Mouse (Mus musculus) cortical plate, adult 2 months (tissue): ENCODE data around the gene 2700081O15Rik. TPM values are rescaled to one million over a fixed set of nuclear protein-coding genes. Genes with fewer than 3 reads are reported as not detected.
"Not testable (repeated sequence)": the region's sequence is repeated elsewhere in the genome, so short reads cannot be mapped to it uniquely, and the experiment has no call there.

Source experiments
- H3K27ac ChIP-seq: fragments of 200-500 bp; 2 replicates; pipeline ENCODE4 v1.5.1; 2012; ENCODE audit warnings: low read length, control low read depth, inconsistent platforms; ENCODE audit not compliant: insufficient read depth
- H3K4me1 ChIP-seq: fragments of 200-500 bp; 2 replicates; pipeline ENCODE4 v1.6.1; 2011; ENCODE audit warnings: low read length; ENCODE audit not compliant: control insufficient read depth, insufficient read depth
- H3K4me3 ChIP-seq: fragments of 200-500 bp; 2 replicates; pipeline ENCODE4 v1.5.1; 2011; ENCODE audit warnings: mild to moderate bottlenecking, low read length, control low read depth; ENCODE audit not compliant: insufficient read depth
- CTCF ChIP-seq: fragments of 200-500 bp; IDR thresholded peaks from 2 replicates; pipeline ENCODE4 v1.5.1; 2011; ENCODE audit warnings: mild to moderate bottlenecking, control low read depth, low read length; ENCODE audit not compliant: insufficient read depth; ENCODE audit errors: extremely low read depth
- POLR2A ChIP-seq: fragments of 200-500 bp; IDR thresholded peaks from 2 replicates; pipeline ENCODE4 v1.6.1; 2011; ENCODE audit warnings: mild to moderate bottlenecking, low read length, control low read depth; ENCODE audit not compliant: insufficient read depth; ENCODE audit errors: extremely low read depth
- polyA plus RNA-seq: library from polyadenylated mRNA; depleted of rRNA; stranded (reverse); fragments of >200 nt; gene quantifications from 2 replicates; pipeline ENCODE4 v1.2.3, GENCODE M21; 2012

Gene 2700081O15Rik
- polyA plus RNA-seq, 1 experiment, result 26.7 TPM

DNA sequence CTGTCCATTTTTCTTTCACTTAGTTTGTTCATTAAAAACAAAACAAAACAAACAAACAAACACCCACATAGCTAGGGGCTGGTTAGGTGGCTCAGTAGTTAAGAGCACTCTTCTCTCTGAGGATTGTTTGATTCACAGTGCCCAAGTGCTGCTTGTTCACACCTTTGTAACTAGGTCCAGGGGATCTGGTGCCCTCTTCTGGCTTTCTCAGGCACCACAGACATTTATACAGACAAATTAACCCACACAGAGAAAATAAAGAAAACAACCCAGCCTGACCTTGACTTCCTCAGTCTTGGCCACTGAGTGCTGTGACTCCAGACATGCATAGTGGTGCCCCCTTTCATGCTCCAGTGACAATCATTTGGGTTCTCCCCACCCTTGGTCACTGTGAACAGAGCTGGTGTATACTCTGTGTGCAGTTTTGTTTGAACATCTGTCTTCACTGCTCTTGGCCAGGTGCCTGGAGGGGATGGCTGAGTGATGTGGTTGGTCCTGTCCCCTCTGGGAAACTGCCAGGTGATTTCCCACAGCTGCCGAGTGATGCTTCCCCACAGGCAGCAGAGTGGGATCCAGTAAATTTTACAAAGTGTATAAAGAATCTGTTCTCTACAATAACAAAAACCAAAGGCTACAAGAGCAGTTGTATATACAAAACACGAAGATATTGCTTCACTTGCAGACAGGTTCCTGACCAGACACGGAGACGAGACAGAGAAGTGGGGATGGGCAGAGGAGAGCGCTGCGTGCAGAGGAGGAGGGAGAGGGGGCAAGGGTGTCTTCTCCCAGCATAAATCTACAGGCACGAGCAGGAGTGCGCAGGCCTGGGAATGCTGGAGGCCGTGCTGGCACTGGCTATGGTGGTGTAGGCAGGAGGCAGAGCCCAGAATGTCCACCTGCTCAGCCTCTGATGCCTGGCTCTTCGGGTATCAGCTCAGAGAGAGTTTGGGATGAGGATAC, 20.3 kb upstream of the 2700081O15Rik start:
- TF ChIP-seq CTCF, result 0 out of 2 replicates have a peak, but pooled peaks have one; percentile 6
- not testable (repeated sequence) for H3K27ac ChIP-seq, H3K4me3 ChIP-seq, H3K4me1 ChIP-seq

DNA sequence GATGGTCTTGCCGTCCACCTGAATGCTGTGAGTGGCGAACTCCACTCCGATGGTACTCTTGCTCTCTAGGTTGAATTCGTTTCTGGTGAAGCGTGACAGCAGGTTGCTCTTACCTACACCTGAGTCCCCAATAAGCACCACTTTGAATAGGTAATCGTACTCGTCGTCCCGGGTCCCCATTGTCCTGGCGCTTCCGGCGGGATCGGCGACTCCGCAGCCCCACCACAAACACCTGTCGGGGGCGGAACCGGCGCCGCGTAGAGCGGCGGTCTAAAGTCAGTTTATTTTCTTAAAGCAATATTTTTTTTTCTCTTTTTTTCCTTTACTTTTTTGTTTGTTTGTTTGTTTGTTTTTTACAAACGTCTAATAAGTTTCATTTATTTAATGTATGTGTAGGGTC, 18.5 kb upstream of the 2700081O15Rik start:
- H3K4me3 ChIP-seq, H3K27ac ChIP-seq, H3K4me1 ChIP-seq: not testable (repeated sequence)

DNA sequence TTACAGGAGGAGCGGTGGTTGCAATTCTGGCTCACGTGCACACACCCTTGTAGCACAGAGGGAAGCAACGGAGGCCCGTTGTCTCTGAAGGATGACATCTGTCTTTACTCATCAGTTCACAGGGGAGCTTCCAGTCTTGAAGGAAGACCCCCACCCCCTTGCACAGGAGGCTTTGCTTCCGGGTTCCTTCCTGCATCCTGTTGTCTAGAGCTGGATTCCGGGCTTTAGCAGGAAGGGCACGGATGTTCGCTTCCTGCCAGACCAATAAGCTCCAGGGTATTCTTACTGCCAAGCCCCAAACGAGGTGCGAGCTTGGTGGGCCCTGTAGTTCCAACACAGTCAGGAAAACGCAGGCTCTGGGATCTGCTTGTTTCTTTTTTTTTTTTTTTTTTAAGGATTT, 16.8 kb upstream of the 2700081O15Rik start:
- Histone ChIP-seq H3K4me1 (no peaks in the 10 kb centered on the region), H3K27ac (no peak overlapping the region), H3K4me3 (no peak overlapping the region)
- TF ChIP-seq POLR2A (no peak), CTCF (no peak)

- no peak overlapping the region for H3K4me3 ChIP-seq
Measured at GRCm38 (mm10) chr19:7404623-7405229, 12.7 kb upstream of the 2700081O15Rik start.

GRCm38 (mm10) chr19:7412361-7412760, 5.1 kb upstream of the 2700081O15Rik start:
- no peak overlapping the region for H3K27ac ChIP-seq
- no peaks in the 10 kb centered on the region for H3K4me1 ChIP-seq
- TF ChIP-seq CTCF (no peak), POLR2A (no peak)
- no peak overlapping the region for H3K4me3 ChIP-seq

More at GRCm38 (mm10) chr19:7404623-7405229, 12.7 kb upstream of the 2700081O15Rik start:
- Histone ChIP-seq H3K4me1 (no peaks in the 10 kb centered on the region), H3K27ac (no peak overlapping the region)
- TF ChIP-seq POLR2A (no peak), CTCF (no peak)

DNA sequence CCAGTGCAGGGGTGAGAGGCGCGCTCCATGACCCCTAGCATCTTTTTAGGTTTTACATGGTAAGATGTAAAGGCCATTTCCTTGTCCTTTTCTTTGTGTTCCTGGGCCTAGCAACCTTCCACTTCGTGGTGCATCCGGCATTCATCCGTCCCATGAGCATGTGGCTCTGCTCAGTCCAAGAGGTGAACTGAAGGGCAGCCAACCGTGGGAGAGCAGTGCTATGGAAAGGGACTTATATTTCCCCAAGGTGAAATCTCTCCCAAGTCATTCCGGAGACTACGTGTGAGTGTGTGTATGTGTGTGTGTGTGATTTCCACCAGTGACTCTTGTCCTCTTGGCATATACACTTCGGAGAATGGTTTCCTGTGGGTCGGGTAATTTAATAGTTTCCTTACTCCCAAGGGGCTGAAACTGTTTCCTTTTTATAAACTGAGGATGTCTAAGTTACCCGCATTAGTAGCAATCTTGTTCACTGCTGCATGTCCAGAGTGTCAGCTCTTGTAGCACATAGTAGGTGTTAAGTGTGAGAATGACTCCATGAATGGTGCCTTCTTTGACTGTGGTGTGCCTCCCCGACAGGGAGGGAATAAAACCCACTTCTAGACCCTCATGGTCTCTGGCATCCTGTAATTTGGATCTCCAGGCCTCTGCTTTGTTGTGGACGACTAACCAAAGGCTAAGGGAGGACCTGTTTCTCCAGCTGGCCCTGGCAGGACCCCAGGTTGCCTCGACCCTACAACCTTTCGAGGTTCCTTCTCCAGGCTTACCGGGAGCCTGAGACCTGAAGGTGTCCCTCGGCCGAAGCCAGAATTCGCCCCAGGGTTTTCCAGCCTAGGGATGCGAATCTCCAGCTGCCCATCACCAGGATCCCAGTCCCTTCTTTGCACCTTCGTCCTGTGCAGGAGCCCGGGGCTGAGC, 1.2 kb upstream of the 2700081O15Rik start:
- Histone ChIP-seq H3K4me3 (peak overlapping the region; percentile 55), H3K4me1 (peaks cover 3% of the 10 kb centered on the region), H3K27ac (no peak overlapping the region)
- TF ChIP-seq CTCF (no peak), POLR2A (no peak)

- Histone ChIP-seq H3K4me3 (peak overlapping the region; percentile 55), H3K4me1 (peaks cover 3% of the 10 kb centered on the region)
- TF ChIP-seq POLR2A (no peak), CTCF (peak; percentile 30)
Measured at GRCm38 (mm10) chr19:7417911-7418849, 755 bp downstream of the 2700081O15Rik start.

DNA sequence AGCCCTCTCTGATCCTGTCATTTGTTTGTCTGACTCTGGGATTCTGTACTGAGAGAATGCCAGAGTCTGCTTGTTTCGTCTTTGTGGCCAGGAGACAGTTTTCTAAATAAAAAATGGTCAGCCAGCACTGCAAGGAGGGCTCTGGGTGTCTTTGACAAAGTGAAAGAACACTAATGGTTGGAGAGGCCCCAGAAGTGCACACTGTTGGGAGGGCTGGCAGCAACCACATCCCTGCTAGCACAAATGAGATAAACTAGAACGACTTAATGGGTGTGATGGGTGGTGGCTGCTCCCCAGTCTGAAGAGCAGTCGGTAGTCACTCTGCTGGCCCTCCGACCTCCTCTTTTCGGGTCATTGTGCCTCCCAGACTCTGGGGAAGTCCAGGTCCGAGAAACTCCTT, 1.7 kb downstream of the 2700081O15Rik start:
- Histone ChIP-seq H3K4me3 (peak overlapping the region; percentile 55; the same call in 1 of the 2 replicates), H3K4me1 (peaks cover 3% of the 10 kb centered on the region), H3K27ac (no peak overlapping the region)
- no peak for TF ChIP-seq POLR2A
- no peak for TF ChIP-seq CTCF

More at GRCm38 (mm10) chr19:7417911-7418849, 755 bp downstream of the 2700081O15Rik start:
- no peak overlapping the region for H3K27ac ChIP-seq

DNA sequence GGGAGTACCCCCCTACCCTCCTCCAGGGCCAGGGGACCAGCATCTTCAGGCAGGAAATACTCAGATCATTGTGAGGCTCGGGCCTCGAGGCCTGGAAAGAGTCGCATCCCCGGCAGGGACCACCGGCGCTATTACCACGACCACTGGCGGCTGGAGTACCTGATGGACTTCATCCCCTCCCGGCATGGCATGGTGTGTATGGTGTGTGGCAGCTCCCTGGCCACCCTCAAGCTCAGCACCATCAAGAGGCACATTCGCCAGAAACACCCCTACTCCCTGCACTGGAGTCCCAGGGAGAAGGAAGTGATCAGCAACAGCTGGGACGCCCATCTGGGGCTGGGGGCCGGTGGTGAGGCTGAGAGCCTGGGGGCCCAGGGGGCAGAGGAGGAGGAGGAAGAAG, 2.7 kb downstream of the 2700081O15Rik start:
- H3K27ac ChIP-seq, result no peak overlapping the region
- peaks cover 3% of the 10 kb centered on the region for H3K4me1 ChIP-seq
- TF ChIP-seq CTCF (no peak), POLR2A (no peak)
- H3K4me3 ChIP-seq, result no peak overlapping the region
